Mouse (Mus musculus) liver, adult 2 months (tissue): Measurements from ENCODE around the gene Apoo. TPM values are rescaled to one million over a fixed set of nuclear protein-coding genes. Genes with fewer than 3 reads are reported as not detected.
"Not testable (repeated sequence)": the region's sequence is repeated elsewhere in the genome, so short reads cannot be mapped to it uniquely, and the experiment has no call there.

Experiments
- DNase-seq: peaks from one replicate; pipeline ENCODE4 v3.0.0-alpha.2; 2011; ENCODE audit warnings: low read depth, low spot score; ENCODE audit errors: extremely low read depth
- H3K27ac ChIP-seq: fragments of 200-500 bp; replicated peaks from 2 replicates; pipeline ENCODE4 v1.5.1; 2012; ENCODE audit warnings: low read depth, mild to moderate bottlenecking, control low read depth, inconsistent platforms, low read length; ENCODE audit not compliant: insufficient read depth
- H3K27me3 ChIP-seq: fragments of 200-500 bp; 2 replicates; pipeline ENCODE4 v1.6.1; 2012; ENCODE audit warnings: mild to moderate bottlenecking, moderate library complexity, low read length, inconsistent platforms; ENCODE audit not compliant: control insufficient read depth, insufficient read depth
- H3K36me3 ChIP-seq: fragments of 200-500 bp; 2 replicates; pipeline ENCODE4 v1.6.1; 2012; ENCODE audit warnings: low read length, inconsistent platforms; ENCODE audit not compliant: control insufficient read depth, insufficient read depth
- H3K4me1 ChIP-seq: fragments of 200-500 bp; 2 replicates; pipeline ENCODE4 v1.6.1; 2011; ENCODE audit warnings: low read length; ENCODE audit not compliant: control insufficient read depth, insufficient read depth
- H3K4me3 ChIP-seq: fragments of 200-500 bp; 2 replicates; pipeline ENCODE4 v1.5.1; 2011; ENCODE audit warnings: low read depth, mild to moderate bottlenecking, control low read depth, low read length, moderate library complexity; ENCODE audit not compliant: insufficient read depth
- H3K79me2 ChIP-seq: fragments of 200-500 bp; 2 replicates; pipeline ENCODE4 v1.6.1; 2012; ENCODE audit warnings: inconsistent platforms, mild to moderate bottlenecking, low read length, moderate library complexity; ENCODE audit not compliant: control insufficient read depth, insufficient read depth
- H3K9ac ChIP-seq: fragments of 200-500 bp; 2 replicates; pipeline ENCODE4 v1.6.1; 2012; ENCODE audit warnings: low read depth, mild to moderate bottlenecking, control low read depth, inconsistent platforms, low read length
- CTCF ChIP-seq: fragments of 200-500 bp; IDR thresholded peaks from 2 replicates; pipeline ENCODE4 v1.5.1; 2011; ENCODE audit warnings: low read depth, low read length, control low read depth
- POLR2A ChIP-seq: fragments of 200-500 bp; IDR thresholded peaks from 2 replicates; pipeline ENCODE4 v1.6.1; 2011; ENCODE audit warnings: low read length, control low read depth; ENCODE audit not compliant: insufficient read depth; ENCODE audit errors: extremely low read depth
- WGBS: fragments of 180-500 bp; shearing (Covaris S2); methylation state at CpG from one replicate; pipeline ENCODE4 v1.1.7; 2018; 5-methylcytosine and 5-hydroxymethylcytosine counted together
- polyA plus RNA-seq: library from polyadenylated mRNA; depleted of rRNA; stranded (reverse); fragments of >200 nt; gene quantifications from 2 replicates; pipeline ENCODE4 v1.2.3, GENCODE M21; 2012; rRNA removed
- total RNA-seq: library from RNA; depleted of rRNA; stranded (reverse); fragments of >200 nt; gene quantifications from 2 replicates; pipeline ENCODE4 v1.2.3, GENCODE M21; 2014; rRNA removed

Apoo gene
- 31.9 and 38.6 TPM in 2 replicates for total RNA-seq
- 5.3 and 8.2 TPM in 2 replicates for polyA plus RNA-seq

- under 1% methylated on average over 46 of the region's 46 CpGs for WGBS
- H3K36me3 ChIP-seq = no peaks in the 10 kb centered on the region
- no peaks in the 10 kb centered on the region for H3K4me1 ChIP-seq
- peaks cover 2% of the 10 kb centered on the region; the same call in 1 of the 2 replicates for H3K27me3 ChIP-seq
- H3K27ac ChIP-seq = peak within 1 kb of the TSS; percentile 94
- H3K79me2 ChIP-seq = peaks cover 2% of the 10 kb centered on the region; the same call in 1 of the 2 replicates
- peak within 1 kb of the TSS; percentile 90 for H3K4me3 ChIP-seq
- peak; percentile 89 for DNase-seq
- H3K9ac ChIP-seq = peak within 1 kb of the TSS; percentile 85
- TF ChIP-seq CTCF (peak; percentile 76), POLR2A (0 out of 2 replicates have a peak, but pooled peaks have one; percentile 35)
These were observed at the start of gene Apoo, which contains the start of gene Fam90a1b for GRCm38 (mm10) chrX:94366670-94367241. TSS of gene Apoo (plus strand) at chrX:94367117. TSS of gene Fam90a1b (minus strand) at chrX:94366777.

- no peaks in the 10 kb centered on the region for H3K27me3 ChIP-seq
- no peaks in the 10 kb centered on the region for H3K36me3 ChIP-seq
- no peaks in the 10 kb centered on the region for H3K4me1 ChIP-seq
- H3K9ac ChIP-seq = no peak overlapping the region
- TF ChIP-seq POLR2A = no peak
- no peak for TF ChIP-seq CTCF
- WGBS = 84% methylated on average over 11 of the region's 11 CpGs
- H3K4me3 ChIP-seq = no peak overlapping the region
- H3K79me2 ChIP-seq = no peaks in the 10 kb centered on the region
- H3K27ac ChIP-seq = no peak overlapping the region
- no peak for DNase-seq
These were observed 45.6 kb upstream of the Apoo start for GRCm38 (mm10) chrX:94321036-94321902.

- not testable (repeated sequence) for H3K9ac ChIP-seq, H3K4me3 ChIP-seq, H3K27me3 ChIP-seq, H3K27ac ChIP-seq, H3K79me2 ChIP-seq, H3K36me3 ChIP-seq, H3K4me1 ChIP-seq, DNase-seq
- WGBS = 99% methylated on average over 4 of the region's 4 CpGs
These were observed 23.3 kb upstream of the Apoo start for GRCm38 (mm10) chrX:94343638-94344037.

- TF ChIP-seq CTCF (no peak), POLR2A (no peak)
- H3K9ac ChIP-seq = no peak overlapping the region
- H3K4me1 ChIP-seq = no peaks in the 10 kb centered on the region
- DNase-seq = no peak
- H3K79me2 ChIP-seq = peaks cover 2% of the 10 kb centered on the region; the same call in 1 of the 2 replicates
- no peaks in the 10 kb centered on the region for H3K36me3 ChIP-seq
- H3K4me3 ChIP-seq = no peak overlapping the region
- 13% methylated on average over 14 of the region's 14 CpGs for WGBS
- H3K27me3 ChIP-seq = peaks cover 2% of the 10 kb centered on the region; the same call in 1 of the 2 replicates
- H3K27ac ChIP-seq = no peak overlapping the region
These were observed 1.5 kb upstream of the Apoo start for GRCm38 (mm10) chrX:94365381-94365925.

- H3K79me2 ChIP-seq = peaks cover 2% of the 10 kb centered on the region; the same call in 1 of the 2 replicates
- TF ChIP-seq CTCF = no peak
- no peak for TF ChIP-seq POLR2A
- no peak overlapping the region for H3K9ac ChIP-seq
- H3K27ac ChIP-seq = no peak overlapping the region
- 2% methylated on average over 16 of the region's 16 CpGs for WGBS
- no peaks in the 10 kb centered on the region for H3K4me1 ChIP-seq
- no peaks in the 10 kb centered on the region for H3K36me3 ChIP-seq
- peaks cover 2% of the 10 kb centered on the region; the same call in 1 of the 2 replicates for H3K27me3 ChIP-seq
- no peak overlapping the region for H3K4me3 ChIP-seq
- DNase-seq = no peak
These were observed 888 bp upstream of the Apoo start for GRCm38 (mm10) chrX:94366029-94366428.
